Mouse (Mus musculus) kidney, adult 18-20 months (tissue): ENCODE data around the gene Bmp2k.

Experiments
- DNase-seq: peaks from one replicate; pipeline ENCODE4 v3.0.0; 2021

The Bmp2k gene

DNA sequence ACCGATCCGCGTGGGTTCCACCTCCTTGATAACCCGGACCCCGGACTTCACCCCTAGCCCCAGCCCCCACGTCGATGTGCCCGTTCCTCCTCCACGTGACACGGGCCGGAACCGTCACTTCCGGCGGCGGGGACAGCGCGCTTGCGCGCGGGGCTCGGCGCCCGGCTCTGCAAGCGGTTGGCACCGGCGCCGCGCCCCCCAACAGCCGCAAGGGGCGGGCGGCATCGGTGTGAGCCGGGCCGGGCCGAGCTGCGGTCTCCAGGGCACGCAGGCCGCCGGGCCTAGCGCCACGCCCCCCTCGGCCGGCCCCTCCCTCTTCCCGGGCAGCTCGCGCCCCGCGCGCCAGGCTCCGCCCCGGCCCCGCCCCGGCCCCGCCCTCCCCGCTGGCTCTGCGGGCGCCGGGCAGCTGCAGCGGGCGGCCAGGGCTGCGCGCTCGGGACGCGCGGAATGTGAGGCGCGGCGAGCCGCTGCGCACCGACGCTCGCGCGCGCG is at the start of gene Bmp2k:
TSS of gene Bmp2k (plus strand) at position 380 of the 492 bp plus-strand sequence.
- DNase-seq: peak; percentile 92

DNA sequence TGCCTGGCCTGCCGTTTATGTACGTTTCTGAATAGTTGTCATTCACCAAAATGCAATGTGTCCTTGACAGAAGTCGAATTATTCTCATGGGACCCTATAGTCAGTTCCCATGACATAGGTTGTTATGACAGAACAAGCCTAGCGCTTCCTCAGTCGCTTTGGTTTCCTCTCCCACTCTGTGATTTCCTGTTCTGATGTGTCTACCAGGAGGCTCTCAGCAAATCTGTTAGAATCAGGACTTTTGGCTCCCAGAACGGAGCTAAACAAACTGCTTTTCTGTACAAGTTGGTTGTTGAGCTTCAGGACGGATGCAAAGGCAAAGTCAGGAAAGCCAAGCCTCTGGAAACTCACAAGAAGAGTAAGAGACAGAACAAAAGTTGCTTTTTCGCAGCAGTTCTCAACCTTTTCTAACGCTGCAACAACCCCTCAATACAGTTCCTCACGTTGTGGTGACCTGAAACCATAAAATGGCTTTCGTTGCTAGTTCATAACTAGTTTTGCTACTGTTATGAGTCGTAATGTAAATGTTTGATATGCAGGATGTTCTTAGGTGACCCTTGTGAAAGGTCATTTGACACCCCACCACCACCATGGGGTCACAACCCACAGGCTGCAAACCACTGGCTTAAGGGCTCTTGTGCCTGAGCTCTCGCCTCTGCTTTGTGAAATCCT is 48.5 kb upstream of the Bmp2k start:
- DNase-seq: no peak

DNA sequence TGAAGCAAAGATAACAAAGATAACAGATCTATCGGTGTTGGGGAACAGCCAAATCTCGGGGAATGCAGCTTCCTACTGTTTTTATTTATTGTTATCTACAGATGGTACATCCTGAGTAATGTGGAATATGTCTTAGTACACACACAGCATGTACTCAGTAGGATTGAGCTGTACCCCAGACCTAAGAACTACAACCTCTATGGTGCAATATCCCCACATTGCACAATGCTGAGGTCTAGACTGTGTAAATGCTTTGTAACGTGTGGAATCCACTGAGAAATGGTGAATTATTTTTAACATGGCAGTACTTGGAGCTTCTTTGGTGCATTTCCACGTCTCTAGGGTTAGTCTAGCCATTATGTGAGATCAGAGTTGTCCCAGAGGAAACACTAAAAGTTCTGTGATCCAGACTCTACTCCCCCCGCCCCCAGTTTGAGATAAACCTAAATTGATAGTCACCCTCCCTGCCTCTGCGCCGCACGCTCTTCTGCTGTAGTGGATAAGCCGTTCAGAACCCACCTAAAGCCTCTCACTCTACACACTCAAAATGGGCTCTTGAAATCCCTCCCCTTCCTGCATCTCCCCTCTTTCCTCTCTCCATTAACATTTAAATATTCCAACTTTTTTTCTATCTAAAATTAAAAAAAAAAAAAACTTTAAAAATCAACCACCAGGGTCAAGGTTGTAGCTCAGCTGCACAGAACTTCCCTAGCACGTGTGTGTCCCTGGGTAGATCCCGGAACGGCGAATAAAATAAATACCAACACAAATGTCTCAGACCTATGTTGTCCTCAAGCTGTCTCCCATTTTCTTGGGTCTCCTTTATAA is 47.4 kb upstream of the Bmp2k start:
- DNase-seq: no peak

DNA sequence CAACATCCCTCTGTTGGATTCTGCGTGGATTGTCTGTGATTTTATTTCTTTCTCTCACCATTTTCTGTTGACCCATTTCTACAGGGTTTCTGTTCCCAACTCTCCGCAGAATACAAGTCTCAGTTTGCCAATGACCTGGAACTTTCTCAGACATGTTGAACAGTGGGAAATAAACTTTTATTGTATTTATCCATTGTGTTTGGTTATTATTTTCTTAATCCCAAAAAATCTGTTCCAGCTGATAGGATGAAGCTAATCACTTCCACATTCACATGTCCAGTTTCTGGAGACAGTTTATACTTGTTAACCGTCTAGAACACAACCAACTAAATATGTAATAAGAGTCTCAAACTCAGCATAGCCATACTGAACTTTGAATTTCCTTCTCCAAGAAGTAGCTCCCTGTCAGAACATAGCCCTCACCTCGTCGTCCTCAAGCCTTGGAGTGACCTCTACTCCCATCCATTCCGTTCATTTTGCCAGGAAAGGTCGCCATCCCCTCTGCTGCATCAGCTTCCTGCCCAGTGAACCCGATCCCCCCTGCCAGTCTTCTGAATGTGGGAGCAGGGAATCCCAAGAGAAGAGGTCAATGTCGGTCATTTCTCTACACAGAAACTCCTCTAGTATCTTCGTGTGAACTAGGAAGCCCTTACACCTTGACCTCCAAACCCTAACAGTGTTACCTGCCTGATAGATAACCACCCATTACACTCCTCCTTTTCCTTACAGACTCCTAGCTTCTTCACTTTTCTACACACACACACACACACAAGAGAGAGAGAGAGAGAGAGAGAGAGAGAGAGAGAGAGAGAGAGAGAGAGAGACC is 46.6 kb upstream of the Bmp2k start:
- peak; percentile 19 for DNase-seq

DNA sequence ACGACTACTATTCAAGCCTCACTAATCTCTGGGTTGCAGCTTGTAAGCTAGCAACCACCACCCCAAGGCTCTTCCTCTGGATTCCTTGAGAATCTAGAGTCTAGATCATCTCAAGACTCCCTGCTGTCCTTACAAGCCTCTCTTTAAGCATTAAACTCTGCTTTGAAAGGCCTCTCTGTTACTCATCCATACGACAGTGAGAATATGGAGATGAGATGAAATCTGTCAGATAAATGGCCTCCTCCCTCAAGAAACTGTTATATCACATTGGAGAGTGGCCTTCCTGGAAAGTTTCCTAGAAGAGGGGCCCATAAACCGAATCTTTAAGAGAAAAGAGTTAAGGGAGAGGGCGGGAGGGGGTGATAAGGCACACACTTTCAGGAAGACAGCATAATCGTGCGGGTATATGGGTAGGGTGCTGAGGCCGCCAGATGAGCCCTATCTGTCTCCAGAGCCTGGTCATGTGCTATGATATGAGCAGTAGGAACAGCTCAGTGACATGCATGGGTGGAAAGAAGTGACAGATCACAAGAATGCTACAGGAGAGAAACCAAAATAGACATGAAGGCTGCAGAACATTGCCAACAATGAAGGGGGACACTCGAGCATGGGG is 45.9 kb upstream of the Bmp2k start:
- DNase-seq: no peak

DNA sequence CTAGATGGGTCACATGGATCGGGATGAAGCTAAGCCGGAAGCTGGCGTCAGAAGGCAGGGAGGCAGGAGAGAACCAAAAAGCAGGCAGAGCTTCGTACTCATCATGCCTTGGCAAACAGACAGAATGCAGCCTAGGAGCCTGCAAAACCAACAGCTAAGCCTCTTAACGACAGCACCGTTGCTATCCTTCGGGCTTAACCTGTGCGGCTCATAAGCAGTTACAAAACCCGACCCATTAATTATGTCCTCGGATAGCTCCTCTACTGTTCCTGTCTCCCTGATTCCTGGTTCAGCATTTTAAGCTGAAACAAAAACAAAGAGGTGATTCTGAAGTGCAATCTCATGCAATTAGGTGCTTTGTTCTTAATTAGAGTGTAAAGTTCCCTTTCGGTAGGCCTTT is 43.4 kb upstream of the Bmp2k start:
- no peak for DNase-seq

DNA sequence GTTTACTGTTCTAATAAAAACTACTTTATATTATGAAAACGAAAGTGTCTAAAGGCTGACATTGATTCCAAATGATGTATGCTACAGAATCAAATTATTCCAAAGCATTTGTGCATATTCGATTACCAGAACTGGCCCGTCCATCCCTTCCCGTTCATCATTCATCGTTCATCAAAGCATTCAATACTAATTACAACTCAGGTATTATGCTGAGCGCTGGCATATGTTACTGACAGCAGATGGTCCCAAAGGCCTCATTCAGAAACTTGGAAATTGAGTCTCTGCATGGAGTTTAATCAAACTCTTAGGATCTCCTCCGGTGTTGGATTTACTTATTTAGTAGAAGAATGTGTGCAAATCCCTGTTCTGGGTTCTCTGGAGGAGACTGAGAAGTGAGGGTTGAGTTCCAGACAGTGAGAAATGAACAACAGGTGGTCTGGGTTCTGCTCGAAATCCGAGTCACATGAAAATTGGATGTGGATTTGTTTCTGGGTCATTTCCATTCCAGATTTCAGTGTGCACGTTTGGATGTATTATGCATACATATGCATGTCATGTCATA is 42.9 kb upstream of the Bmp2k start:
- no peak for DNase-seq

DNA sequence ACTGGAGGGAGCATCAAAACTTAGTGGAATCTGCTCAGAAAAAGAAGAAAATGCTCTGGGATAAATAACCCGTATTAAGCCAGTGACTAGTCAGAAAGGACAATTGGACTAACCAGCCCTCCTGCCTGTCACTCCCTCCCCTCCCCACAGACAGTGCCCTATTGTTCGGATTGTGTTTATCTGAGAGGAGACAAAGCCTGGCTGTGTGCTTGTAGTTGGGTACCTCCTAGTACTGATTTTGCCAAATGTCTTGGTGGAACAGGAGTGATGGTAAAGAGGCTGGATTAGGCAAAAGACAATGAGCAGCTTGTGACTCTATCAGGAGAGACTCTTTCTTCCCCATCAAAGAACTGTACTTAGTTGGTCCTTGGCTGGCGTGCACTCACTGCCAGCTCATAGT is 40.6 kb upstream of the Bmp2k start:
- no peak for DNase-seq

DNA sequence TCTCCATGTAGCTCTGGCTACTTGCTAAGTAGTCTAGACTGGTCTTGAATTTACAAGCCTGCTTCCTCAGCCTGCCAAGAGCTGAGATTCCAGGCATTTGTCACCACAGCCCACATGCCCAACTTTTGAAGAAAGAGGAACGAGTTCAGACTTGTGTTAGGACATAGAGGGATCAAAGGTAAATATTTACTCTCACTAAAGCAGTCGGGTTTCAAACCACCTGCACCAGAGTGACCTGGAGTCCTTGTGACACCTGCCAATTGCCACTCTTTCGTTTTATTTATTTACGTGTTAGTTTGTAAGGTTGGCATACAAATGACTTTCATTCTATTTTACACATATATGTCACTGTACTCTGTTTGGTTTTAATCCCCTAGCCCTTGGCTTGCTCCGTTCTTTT is 36.4 kb upstream of the Bmp2k start:
- DNase-seq: no peak

DNA sequence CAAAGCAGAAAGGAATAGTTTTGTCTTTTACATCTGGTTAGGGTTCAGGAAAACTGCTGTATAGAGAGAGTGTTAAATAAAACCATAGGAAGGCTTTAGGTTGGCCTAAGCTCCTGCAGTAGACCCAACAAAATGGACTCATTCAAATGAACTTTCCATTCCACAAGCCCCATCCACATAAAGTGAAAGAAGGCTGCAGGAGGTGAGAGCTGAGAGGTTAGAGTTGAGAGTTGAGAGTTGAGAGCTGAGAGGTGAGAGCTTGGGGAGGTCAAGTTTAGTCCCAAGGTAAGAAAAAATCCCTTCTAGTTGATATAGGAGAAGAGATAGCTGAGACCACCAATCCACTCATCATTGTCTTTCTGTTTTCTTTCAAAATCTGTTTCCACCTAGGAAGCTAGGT is 35.6 kb upstream of the Bmp2k start:
- DNase-seq: no peak

DNA sequence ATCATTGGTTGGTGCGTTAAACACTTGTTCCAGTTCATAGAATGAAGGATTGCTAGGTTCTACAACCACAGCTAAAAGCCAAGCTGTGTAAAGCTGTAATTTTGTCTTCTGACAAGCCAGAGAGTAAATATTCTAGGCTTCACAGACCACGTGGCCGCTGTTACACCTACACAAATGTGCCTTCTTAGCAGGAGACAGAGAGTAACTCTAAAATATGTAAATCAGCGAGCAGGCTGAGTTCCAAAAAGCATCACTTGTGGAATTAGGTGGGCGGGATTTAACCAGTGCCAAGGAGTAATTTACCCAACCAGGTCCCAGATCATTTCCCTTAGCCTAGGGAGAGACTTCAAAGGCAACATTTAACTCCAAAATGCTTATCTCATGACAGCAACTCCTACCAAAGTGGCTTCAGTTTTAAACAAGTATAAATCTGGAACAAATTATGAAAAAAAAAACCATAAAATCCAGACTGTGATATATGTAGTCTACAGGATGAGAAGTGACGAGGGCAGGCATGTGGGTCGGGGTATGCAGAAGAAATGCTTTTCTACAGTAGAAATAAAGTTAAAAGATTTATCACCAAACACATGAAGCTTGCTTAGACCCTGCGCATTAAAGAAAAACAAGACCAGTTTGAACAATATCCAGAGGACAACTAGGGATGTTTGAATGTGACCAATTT is 35.1 kb upstream of the Bmp2k start:
- peak; percentile 31 for DNase-seq

DNA sequence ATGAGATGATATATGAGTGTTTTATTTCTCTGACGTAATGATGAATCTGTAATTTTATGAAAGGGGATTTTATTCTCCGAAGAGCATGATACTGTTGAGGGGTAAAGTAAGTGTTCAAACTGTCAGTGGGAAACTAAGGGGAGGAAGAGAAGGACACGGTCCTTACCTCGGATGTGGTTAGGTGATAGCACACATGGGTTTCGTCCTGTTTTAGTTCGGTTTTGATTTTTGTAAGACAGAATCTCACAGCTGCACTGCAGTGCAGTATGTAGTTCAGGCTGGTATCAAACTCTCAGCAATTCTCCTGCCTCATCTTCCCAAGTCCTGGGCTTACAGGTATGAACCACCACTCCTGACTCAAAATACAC is 34.6 kb upstream of the Bmp2k start:
- no peak for DNase-seq

DNA sequence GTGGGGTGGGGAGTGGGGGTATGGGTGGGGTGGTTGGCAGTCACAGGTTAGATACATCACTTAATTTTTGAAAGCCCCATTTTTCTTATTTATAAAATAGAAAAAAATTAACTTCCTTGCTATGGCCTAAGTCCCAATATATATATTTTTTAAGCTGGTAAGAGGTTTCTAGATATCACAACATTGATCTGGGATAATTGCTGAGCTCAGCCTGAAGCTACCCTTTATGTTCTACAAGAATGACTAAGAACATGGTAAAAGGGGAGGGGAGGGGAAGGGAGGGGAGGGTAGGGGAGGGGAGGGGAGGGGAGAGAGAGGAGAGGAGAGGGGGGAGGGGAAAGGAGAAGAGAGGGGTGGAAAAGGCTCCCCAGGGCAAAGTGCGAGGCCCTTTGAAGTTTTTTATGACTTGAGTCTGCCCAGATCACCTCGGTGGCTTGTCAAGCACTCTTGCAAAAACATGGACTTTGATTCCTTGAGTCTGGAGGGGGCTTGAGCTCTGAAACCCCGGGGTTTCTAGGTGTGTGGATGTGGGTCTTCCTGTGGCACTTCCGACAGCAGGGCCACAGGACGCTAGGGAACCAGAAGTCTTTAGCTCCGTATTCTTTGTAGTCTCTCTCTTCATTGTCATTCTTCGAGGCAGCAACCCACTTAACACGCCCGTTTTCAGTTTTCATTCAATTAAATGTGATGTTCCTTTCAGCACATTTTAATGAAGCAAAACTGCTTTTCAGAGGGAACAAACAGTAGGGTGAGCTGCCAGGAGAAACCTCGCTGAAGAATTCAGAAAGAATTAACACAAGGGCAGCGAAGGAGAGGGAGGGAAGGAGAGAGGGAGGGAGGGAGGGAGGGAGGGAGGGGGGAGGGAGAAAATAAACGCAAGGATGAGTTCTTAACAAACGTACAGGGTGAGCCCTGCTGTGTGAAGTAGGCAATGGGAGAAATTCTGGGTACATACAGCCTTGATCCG is 33.1 kb upstream of the Bmp2k start:
- peak; percentile 53 for DNase-seq

DNA sequence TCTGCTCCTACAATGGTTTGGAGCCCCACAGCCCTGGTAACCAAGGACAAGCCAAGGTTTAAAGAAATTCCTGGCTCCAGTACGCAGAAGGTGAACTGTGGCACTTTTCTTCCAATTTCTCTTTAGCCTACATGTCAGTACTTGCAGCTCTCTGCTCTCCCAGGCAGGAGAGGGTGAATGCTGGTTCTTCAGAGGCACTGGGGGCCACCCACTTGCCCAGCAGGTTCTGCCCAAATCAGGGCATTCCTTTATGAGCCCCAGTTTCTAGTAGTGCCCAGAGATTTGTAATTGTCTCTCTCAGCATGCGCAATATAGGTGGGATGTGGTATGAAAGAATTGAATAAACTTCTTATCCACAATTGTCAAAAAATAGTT is 32.5 kb upstream of the Bmp2k start:
- no peak for DNase-seq

DNA sequence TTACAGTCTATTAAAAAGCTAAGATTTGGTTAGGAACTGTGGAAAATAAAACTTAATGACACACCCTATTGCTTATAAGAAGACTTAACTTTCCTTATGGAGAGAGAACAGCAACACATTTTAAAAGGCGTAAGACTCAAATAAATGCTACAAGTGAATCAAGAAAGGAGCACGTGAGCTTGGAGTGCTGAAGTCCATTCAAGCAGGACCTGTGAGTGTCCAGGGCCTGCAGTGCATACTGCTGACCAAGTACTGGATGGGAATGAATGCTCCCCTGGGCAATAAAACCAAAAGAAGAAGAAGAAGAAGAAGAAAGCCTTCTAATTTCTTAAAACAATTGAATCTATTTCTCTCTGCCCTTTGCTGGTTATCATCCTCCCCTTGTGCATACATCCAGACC is 32.0 kb upstream of the Bmp2k start:
- peak; percentile 27 for DNase-seq

DNA sequence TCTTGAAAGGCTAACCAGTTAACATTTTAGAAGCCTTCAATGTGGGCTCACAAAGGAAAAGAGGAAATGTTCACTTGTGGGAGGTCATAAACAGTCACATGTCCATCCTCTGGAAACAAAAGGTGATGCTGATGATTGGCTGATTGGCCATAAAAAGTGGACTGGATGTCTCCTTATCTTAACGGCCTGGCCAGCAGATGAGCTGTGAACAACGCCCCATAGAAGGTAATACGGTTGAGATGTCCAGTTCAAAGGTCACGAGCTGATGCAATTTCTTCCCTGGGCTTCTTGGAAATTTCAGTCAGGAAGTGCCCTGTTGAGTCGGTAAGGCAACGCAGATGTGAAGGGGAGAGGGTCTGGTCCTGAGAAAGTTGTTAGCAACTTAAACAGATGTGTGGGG is 28.9 kb upstream of the Bmp2k start:
- peak; percentile 43 for DNase-seq

DNA sequence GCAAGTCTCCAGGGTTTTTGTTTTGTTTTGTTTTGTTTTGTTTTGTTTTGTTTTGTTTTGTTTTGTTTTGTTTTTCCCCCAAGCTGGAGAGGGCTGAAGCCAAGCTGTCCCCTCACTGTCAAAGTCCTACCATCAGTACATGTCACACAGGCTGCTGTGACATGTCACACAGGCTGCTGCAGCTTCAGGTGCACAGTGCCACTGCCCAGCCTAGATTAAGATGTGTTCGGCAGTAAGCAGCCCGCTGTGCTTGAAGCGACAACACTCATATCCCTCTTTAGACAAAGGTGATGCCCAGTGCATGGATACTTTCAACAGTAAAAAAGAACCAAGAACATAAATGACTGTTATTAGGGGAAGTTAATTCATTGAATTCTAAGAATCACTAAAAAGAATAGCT is 28.5 kb upstream of the Bmp2k start:
- DNase-seq: no peak

DNA sequence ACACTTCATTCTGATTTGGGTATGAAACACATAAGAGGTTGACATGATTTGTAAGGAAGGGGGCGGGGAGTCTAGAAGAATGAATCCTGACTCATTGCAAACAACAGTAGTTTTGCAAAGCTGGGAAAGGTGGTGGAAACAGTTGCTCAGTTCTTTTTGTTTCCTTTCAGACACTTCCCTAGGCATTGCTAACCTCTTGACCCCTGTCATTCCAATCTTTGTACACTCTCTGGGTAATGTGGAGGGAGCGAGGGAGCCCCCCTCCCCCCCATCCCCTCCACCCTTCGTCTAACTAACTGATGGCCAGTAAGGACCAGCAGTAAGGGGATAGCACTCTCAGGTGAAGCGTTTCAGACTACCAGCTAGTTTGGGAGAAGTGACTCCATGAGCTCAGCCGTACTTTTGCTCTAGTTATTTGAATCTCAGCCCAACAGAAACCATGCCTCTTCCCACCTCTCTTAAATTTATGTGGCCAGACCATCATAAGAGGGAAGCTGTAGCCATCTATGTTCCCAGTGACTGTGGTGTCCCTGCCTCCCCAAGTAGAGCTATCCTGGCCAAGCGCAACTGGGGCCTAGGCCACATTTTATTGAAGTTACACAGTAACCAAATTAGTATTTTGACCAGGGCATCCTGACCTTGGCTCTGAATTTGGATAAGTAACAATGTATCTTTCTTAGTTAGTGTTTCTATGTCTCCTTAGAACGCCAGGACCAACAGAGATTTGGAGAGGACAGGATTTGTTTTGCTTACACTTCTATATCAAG is 27.6 kb upstream of the Bmp2k start:
- DNase-seq: peak; percentile 55

DNA sequence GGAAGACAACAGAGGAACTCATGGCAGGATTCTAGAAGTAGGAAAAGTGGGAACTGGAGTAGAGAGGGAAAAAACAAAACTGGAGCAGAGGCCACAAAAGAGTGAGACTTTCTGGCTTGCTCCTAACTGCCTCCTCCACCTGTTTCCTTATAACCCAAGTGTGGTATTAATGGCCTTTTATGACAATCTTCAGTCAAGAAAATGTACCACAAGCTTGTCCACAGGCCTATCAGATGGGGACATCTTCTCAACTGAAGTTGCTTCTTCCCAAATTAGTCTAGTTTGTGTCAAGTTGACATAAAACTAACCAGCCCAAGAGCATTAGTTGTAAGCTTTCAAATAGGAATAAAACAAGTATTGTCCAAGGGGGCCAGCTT is 27.0 kb upstream of the Bmp2k start:
- DNase-seq: no peak

DNA sequence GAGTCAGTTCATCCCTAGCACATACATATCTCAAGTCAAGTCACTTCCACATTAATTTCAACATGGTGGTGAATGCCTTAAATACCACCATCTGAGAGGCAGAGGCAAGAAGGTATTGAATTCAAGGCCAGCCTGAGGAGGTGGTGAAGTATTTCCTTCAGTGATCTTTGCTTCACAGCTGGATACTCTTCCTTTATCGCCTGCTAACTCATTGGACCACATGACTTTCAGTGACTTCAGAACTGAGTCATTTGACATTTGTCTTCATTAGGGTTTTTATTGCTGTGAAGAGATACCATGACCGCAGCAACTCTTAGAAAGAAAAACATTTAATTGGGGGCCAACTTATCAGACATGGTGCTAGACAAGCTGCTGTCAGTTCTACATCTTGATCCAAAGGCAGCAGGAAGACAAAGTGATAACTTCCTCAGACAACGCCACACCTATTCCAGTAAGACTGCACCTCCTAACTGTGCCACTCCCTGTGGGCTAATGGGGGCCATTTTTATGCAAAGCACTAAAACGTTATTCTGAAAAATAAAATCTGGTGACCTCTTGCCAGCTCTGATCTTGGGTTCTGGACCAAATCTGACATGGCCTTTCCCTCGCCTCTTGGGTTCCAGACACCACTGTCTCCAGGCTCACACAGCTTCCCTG is 24.9 kb upstream of the Bmp2k start:
- DNase-seq: no peak
